Mouse (Mus musculus): ENCODE data around the gene Trim2.

The Trim2 gene

DNA sequence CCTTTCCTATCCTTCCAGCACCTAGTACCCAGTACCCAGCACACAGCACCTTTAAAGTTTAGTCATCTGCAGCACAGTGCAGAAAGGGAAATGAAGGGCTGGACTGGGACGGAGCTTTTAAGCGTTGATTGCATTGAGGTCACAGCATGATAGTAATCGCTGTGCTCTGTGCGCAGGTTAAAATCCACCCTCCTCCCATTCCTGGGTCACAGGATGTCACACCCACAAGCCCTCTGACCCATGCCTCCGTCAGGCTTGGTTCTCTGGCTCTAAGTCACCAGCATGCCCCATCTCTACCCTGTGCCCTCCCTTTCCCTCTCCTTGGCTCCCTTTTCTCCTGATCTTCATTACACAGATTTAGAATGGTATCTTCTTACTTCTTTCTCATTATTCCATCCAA is 20.4 kb downstream of the Trim2 start:
- no peak for DNase-seq (ENCODE audit: low spot score)

DNA sequence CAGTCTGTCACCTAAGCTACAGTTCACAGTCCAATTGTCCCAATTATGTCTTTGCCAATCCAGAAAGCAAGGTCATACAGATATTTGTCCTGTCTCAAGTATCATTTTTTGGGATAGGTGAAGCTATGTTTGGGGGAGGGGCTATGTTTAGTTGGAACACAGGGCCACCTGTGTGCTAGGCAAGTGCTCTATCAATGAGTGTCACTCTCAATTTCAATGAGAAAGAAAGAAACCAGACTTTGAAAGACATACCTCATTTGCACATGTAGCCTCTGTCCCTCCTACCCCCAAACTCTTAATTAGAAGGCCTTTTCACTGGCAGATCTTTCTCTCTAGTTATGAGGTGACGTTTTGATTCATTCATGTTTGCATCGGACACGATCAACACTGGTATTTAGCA is 21.9 kb downstream of the Trim2 start:
- no peak for DNase-seq (ENCODE audit: low spot score)

DNA sequence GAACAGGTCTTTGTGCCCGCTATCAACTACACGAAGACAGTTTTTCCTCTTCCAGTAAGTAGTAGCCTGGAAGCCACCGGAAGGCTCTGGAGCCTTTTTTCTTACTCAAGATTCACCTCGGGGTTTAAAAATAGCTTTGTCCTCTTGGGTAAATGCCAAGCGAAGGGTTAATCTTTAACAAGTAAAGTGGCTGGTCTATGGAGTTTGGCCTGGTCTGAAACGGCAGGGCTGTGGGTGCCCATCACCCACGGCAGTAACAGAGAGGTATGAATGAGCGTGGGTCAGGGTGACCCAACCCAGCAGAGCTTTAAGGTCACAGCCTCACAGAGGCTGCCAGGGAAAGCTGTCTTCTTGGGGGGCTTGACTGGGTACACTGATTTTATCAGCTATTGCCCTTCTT is 23.2 kb downstream of the Trim2 start:
- DNase-seq (ENCODE audit: low spot score): no peak

DNA sequence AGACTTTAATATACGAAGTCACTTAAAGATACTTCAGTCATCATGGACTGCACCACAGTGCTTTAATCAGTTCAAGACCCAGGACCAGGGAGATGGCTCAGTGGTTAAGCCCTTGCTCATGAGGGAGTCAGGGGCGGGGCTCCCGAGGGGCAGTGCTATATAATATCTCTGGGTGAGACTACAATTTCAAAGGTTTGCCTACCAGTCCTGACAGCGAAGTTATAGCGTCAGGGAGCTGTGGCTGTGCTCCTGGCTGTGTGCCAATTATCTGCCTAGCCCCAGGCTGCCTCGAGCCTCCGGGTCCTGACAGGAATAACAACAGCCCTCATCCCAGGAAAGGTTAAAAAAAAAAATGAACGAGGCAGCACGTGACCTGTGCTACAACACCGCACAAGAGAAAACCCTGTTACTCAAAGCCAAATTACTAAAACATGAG is 24.7 kb downstream of the Trim2 start:
- no peak for DNase-seq (ENCODE audit: low spot score)

DNA sequence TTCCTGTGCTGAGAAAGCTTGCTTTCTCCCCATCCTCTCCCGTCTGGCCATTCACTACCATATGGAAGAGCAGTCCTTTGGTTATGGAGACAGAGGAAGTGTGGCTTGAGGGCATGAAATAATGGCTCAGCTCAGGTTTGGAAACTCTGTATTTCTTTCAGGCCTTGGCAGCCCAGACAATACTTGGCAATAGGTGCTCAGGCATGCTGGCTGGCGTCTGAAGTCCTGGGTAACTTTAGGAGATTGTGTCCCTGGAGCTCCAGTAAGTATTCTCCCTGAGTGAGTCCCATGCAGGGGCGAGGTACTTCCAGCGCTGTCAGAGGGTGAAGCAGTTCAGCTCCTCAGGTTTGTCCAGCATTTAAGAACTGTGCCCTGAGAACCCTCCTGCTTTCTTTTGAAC is 27.9 kb downstream of the Trim2 start:
- DNase-seq (ENCODE audit: low spot score): no peak

DNA sequence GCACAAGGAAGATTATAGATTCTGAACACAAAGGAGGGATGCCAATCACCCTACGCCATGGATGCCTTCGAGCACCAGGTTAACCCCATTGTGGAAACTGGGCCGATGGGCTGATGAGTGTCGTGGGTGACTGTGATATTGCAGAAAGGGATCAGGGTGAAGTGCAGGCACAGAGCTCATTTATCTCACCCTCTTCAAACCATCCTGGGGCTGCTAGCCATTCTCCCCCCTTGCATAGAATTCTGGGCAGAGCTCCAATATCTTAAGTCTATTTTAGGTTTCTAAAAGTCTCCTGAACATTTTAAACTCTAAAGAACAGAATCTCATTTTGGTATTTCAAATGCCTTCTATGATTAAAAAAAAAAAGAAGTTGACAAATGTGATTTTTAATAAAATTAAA is 31.6 kb downstream of the Trim2 start:
- DNase-seq (ENCODE audit: low spot score): no peak

DNA sequence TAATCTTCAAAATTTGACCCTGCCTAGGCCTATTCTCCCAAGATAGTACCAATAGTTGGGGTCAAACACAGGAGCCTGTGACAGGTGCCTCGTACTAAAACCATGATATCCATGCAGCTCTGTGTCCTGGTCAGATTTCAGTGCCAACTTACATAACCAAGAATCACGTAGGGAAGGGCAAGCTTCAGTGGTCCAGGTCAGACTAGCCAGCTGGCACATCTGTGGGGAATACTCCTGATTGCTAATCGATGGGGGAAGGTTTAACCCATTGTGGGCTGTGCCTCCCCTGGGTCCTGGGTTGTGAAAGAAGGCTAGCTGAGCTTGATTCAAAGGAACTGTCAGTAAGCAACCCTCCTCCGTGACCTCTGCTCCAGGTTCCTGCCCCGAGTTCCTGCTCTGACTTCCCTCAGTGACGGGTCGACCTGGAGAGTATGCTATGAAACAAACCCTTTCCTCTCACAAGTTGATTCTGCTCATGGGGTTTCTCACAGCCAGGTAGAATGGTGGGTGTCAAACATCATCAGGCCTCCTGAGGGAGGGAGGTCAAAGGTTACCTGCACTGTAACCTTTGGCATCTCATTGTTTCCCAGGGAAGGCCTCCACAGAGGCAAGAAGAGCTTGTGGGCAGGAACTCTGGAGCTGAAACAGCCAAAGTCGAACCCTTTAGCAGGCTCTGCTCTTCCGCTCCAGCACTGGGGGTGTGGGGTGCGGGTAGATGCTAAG is 34.2 kb downstream of the Trim2 start:
- DNase-seq (ENCODE audit: low spot score): no peak

DNA sequence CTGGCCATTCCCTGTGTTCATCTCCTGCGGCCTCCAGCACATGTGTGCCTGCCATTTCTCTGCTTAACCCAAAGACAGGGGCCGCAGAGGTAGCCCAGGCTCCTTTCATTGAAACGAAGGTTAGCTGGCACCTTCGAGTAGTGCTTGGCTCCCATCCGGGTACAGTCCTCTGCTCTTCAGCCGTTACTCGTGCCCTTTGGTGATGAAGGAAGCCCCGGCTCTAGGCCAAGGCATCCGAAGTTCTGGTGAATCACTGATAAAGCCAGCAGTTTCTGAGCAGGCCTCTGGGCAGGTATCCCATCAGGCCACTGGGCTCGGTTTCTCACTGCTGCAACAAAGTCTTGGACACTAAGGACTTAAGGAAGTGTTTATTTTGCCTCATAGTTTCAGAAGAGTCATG is 34.9 kb downstream of the Trim2 start:
- DNase-seq (ENCODE audit: low spot score): no peak

DNA sequence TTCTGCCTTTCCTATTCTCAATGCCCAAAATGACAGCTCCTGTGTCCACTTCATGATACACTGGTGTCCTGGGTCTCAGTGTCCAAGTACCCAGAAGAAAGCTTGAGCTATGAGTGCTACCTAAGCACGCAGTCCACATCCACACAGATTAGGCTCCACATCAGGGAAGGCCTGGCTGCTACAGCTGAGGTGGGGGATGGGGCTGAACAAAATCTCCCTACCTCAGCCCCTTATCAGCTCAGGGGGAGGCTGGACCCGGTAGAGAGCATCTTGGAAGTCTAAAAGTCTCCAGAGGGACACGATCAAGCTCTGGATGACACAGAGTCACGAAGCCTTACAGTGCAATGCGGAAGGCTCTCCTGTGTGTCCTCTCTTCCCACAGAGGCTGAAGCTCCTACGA is 35.6 kb downstream of the Trim2 start:
- DNase-seq (ENCODE audit: low spot score): no peak

DNA sequence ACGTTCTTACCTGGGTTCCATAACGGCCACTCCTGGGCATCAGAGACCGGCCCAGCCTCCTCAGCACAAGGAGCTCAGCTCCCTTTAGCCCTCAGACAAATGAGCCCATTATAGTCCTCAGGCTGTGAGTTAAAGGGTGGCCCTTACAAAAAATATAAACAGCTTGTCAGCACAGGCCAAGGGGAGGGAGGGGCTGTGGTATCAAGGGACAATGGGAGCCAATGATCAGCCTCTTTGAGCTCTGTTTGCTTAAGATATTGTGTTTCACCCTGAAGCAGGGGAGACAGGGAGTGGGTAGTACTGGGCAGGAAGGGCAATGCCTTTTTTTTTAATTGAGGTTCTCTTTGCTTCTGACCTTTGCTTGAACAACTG is 36.1 kb downstream of the Trim2 start:
- DNase-seq (ENCODE audit: low spot score): no peak

DNA sequence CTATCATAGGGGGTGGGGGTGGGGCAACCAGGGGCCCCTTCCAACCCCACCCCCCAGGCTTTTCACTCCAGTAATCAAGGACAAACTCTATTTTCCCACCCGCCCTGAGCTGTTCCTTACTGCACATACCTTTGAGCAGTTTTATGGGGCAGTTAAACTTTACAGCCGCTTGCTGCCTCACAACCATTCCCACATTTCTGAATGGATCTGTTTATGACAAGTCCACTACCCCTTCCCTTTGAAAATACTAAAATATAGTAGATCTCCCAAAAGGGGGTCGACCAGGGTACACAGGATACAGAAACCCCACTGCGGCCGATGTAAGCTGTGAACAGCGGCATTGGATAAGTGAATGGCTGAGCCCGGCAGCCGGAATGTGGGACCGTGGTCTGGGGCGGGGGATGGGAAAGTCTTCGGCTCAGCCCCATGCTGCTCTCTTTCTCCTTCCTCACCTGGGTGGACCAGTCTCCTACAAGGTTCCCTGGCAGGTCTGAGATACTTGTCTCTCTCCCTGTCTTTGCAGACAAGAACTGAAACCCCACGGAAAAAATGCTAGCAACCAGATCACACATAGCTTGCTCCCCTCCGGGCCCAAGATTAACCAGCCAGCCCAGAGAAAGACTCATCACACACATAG is 36.6 kb downstream of the Trim2 start:
- DNase-seq (ENCODE audit: low spot score): no peak

DNA sequence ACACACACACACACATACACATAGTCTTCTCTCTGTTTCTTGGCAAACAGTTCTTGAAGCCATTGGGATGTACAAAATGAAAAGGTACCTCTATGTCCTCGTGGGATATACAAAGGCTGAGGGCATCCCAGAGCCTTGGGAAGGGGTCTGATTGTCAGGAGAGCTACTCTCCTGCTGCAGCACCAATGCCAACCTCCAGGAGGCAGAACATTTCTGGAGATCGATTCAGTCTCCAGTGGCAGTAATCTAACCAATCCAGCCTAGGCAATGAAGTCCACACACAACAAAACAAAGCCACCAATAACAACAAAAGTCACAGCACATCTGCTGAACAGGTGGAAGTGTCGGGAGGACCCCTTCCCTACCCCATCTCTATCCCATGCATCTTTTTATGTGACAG is 38.2 kb downstream of the Trim2 start:
- no peak for DNase-seq (ENCODE audit: low spot score)

DNA sequence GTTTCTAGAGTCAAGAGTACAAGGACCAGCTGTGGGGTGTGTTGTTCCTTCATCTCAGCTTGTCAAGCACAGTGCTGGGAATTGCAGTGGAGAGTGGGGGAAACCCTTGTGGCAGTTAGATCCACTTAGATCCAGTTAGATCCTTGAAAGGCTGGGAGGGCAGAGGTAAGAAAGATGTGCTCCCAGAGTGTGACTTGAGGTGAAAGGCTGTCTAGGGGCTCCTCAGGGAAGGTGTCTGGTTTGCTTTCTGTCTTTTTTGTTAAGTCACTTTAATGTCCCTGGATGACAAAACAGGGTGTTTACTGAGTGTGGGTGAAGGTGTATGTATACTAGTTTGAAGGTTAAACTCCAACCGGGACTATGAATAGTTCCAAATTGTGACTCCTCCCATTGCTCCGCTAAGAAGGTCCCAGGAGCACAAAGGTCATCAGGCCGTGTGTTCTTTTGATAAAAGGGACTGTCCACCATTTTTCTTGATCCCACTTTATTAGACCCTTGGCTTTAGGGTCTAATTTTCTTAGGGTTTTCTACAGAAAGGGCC is 40.2 kb downstream of the Trim2 start:
- no peak for DNase-seq (ENCODE audit: low spot score)

DNA sequence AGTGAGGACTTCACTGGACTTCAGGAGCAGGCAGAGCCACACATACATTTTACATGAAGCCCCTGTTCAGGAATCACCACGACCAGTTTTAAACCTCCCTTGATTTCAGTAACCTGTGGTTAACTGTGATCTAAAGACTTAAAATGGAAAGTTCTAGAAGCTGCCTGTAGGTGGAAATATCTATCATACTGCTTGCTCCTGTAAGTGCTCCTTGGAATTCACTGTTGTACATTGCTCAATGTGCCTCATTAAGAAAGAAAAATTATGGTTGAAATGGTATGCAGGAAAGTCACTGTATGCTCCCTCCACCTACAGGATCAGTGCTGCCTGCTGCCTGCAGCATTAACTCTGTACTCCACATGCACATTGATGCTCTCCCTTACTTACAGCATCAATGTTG is 41.6 kb downstream of the Trim2 start:
- DNase-seq (ENCODE audit: low spot score): no peak

DNA sequence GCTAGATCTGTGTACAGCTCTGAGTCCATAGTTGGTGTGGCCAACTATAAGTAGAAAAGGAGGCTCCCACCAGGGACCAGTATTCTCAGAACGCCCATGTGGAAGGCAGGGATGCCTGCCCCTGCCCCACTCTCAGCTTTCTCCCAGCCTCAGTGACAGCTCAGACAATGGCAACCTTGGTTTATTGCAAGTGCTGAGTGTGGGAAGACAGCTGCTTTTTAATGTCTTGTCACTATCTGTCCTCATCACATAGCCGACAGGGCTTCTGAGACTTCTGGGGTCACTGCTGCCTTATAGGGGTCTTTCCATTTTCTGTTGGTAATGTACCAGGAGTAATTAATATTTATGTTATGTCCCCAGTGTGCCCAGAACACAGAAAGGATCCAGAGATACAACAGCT is 42.3 kb downstream of the Trim2 start:
- no peak for DNase-seq (ENCODE audit: low spot score)

DNA sequence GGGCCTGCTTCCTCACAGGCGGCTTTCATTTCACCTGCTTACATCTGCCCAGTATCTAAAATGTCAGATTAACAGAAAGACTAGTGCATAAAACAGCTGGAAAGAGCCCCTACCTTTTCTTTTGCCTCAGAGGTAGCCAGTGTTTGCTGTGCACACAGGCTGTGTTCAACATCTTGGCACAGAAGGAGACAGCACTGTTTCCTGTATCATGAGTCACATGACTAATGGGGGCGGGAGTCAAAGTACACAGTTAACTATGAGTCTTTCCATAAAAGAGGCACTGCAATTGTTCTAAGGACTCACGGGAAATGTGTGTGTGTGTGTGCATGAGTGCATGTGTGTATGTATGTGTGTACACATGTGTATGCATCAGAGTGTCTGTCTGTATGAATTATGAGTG is 43.9 kb downstream of the Trim2 start:
- no peak for DNase-seq (ENCODE audit: low spot score)

DNA sequence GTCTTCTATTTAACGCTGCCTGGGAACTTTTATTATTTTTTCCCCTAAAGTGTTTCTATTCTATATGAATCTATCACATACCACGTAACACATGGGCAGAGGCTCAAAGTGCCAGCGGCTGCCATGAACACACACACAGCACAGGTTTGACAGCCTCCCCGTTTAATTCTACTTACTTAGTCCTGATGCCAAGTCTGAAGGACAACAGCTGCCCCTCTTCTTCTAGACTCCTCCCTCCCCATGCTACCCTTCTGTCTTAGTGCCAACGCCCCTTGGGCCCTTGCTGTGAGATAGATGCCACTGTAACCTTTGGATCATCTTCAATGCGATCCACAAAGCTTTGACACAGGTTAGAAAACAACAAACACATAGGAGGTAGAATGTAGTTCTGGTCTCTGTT is 44.8 kb downstream of the Trim2 start:
- no peak for DNase-seq (ENCODE audit: low spot score)

DNA sequence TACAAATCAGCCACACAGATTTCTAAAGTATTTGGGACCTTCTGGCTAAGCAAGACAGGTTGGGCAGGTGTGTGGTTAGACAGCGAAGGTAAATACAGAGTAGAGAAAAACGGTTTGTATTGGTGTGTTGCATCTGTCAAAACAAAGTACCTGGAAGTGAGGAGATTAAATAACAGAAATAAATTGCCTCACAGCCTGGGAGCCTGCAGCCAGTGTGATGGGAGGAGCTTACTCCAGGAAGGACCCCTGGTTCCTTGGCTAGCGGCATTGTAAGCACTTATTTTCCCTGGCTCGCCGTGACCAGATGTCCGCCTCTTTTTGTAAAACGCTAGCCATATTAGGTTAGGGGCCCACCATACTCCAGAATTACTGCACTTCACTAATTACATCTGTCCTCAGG is 45.8 kb downstream of the Trim2 start:
- DNase-seq (ENCODE audit: low spot score): no peak

DNA sequence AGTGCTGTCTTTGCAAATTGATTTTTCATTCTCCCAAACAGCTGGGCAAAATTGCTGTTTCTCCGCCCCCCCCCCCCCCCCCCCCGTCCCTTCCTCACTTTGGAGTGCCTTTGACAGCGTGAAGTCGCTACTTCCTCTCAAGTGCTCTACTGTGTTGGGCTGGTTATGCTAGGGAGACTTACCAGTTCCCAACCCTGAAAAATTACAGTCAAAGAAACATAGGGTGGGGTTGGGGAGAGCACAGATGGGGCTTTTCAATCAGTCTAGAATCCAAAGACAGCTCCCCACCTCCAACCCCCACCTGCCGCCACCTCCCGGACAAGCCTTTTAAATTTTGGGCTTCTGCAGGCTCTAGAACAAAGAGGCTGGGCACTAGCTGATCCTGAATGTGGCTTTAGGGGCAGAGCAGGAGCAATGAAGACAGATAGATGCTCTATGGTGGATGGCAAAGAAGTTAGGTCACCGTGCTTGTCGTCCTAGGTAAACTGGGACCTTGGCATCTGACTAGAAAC is 46.6 kb downstream of the Trim2 start:
- no peak for DNase-seq (ENCODE audit: low spot score)

DNA sequence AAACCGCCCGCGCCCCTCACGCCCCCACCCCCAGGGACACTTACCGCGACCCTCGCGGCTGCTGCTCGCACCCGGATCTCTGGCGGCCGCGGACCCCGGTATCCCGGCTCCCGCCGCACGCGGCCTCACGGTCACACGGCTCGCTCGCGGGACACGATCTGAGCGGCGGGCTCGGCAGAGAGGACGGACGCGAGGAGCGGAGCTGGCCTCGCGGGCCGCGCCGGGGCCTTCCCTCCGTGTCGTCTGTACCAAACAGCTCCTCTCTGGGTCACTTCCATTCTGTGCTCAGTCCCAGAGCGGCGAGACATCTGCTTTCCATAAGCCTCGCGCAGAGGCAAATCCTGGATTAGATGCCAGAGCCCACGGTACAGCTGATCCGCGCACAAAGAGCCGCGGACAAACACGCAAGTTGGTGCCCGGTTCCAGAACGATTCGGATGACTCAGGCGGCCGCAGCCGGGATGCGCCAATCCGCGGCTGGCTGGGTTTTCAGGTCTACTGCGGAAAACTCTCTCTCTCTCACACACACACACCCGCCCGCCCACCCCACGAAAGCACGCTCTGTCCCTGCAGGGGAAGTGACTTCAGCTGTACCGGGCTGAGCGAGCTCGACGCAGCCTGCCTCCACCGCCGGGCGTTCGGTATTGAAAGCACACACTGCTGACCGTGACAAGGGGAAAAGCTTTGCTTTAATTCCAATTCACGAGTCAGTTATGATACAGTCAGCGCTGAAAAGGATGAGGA is 47.2 kb downstream of the Trim2 start:
- peak; percentile 35 for DNase-seq (ENCODE audit: low spot score)

DNA sequence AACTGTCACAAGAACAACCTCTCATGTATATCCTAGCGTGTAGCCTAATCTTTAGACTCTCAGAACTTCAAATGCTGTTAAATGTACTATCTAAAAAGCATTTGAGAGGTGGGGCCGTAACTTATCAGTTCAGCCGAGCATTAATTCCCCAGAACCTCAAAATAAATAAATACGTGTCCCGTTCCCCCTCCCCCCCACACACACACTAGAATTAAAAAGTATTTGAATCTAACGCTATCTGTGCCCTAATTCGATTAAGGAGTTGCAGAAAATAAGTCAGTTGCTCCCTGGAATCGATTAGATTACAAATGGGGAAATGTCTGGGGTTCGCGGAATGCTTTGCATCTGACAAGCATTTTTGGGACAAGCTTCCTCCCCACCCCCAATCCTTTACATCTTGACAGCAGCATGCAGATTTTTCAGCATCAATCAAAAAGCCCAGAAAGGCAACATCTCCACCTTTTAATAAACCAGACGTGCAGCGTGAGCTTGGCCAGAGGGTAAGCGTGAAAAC is 48.1 kb downstream of the Trim2 start:
- DNase-seq (ENCODE audit: low spot score): no peak

DNA sequence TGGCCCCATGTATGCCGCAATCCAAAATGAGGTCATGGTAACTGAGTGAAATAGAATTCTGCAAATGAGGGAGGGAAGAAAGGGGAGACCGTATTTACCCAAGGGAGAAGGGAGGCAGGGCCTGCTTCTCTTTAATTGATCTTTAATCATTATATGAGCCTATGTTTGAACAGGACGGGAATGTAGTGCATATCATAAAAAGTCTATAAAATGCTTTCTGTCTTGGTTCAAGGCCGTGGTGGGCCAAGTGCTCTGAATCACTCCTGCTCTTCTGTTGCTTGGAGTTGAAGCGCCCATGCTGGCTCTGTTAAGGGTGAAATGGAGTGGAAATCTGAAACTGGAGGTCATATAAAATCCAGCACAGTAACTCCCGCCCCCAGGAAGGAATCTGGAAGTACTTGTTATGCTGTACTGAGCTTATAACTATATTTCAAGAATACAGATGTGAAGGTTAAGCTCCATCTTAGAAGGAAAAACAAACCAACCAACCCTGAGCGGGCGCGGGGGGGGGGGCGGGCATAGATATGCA is 48.6 kb downstream of the Trim2 start:
- no peak for DNase-seq (ENCODE audit: low spot score)

DNA sequence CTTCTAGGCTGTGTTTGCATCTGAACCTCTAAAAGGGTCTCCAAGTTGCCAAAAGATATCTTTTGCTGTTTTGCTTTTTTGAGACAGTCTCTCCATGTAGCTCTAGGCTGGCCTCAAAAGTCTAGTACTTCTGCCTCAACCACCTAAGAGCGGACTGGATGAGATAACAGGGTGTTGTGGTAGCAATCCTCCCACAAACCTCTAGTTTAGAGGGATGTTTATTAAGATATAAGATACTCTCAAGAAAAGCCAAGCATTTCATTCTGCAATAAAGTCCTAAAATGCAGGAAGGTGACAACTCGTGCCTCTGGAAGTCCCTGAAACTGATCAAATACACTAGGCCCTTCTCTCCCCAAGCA is 52.2 kb downstream of the Trim2 start:
- no peak for DNase-seq (ENCODE audit: low spot score)
